Mouse (Mus musculus) lung, adult 18-20 months (tissue): ENCODE data around the gene Yes1.
"Not testable (repeated sequence)": the region's sequence is repeated elsewhere in the genome, so short reads cannot be mapped to it uniquely, and the experiment has no call there.

Source experiments
- DNase-seq, 2 experiments: peaks; one replicate each; pipeline ENCODE4 v3.0.0; 2022; ENCODE audit warnings: mixed read lengths in 2 of 2

The Yes1 gene

GRCm38 (mm10) chr5:32610801-32611340, at the start of gene Yes1:
Gene Yes1 (plus strand): TSS chr5:32611171.
- peak; percentile 84 to 87 for DNase-seq

DNA sequence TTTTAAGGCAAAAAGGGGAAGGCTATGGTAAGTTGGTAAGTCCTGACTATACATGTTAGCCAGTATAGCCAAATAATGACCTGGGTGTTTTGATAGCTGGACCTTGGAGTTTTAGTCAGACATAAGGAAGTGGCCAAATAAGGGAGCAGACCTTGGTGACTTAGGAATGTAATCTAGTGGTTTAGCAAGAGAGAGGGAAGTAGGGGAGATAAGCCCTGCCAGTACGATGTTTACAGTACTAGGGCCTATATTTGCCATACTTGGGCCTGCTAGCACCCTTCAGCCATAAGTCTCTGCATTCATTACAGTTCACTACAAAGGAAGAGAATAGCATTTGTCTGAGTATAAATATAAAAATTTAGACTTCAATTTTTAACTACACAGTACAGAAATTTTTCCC, 46.3 kb upstream of the Yes1 start:
- no peak for DNase-seq

DNA sequence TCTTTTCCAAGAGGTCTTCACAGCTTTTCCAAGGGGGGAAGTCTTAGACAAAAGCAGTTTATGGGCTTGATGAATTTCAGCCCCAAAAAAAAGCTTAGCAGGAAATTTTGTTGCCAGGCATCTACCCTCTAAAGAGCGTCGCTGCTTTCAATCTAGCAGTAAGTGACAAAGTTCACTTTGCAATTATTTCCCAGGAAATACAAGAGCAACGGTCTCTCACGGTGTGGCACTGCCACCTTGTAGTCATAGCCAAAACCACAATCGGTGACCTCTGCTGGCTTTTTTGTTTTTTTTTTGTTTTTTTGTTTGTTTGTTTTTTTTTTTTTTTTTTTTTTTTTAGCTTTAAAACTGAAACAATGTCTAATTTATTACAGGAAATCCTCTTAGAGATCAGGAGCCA, 39.2 kb upstream of the Yes1 start:
- no peak for DNase-seq

- peak; percentile 34 to 52 for DNase-seq
Observed at GRCm38 (mm10) chr5:32588136-32588535, 22.8 kb upstream of the Yes1 start.

DNA sequence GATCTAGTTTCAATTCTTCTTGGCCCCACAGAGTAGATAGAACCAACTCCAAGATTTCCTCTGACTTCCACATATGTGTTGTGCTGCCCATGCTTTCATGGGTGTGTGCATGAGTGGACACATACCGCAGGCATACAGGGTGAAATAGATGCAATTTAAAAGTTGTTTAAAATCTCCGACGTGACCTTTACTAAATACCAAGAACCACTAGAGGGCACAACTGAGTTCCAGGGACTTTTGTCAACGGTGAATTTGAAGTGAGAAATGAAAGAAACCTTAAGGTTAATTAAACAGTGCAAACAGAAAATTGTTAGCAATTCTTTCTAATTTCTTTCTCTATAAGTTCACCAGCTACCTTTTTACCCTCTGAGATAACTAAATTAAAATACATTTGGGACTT, 17.2 kb upstream of the Yes1 start:
- DNase-seq = peak in 1 of 2 experiments; percentile 12

GRCm38 (mm10) chr5:32594358-32594757, 16.6 kb upstream of the Yes1 start:
- DNase-seq = peak in 1 of 2 experiments; percentile 45

- DNase-seq = no peak
Observed at GRCm38 (mm10) chr5:32605911-32606310, 5.1 kb upstream of the Yes1 start.

DNA sequence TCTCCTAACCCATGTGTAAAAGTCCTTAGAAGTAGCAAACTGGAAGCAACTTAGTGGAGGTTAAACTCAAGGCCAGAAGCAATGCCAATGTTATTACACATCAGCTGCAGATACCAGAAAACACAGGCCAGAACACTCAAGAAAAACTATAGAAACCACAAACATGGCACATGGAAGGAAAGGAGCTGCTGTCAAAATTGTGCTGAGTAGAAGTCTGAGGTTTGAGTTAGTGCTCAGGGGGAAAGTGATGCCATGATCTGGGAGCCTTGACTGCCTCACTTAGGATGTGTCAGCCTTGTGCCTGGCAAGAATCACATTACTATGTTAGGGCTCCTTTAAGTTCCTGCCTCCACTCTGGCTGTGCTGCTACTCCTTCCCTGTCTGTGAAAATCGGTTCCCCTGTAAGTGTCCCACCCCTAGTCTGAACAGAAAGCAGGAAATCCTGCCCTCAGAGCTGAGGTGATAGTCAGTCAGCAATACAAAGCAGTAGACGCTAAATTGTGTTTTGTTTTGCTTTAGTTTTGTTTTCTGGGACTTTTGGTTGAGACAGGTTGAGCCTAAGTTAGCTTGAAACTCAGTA, 3.1 kb upstream of the Yes1 start:
- DNase-seq = peak in 1 of 2 experiments; percentile 22

- peak in 1 of 2 experiments; percentile 29 for DNase-seq
Observed at GRCm38 (mm10) chr5:32608516-32608915, 2.5 kb upstream of the Yes1 start.

- DNase-seq = peak; percentile 44 to 65
Observed at GRCm38 (mm10) chr5:32610064-32610800, 739 bp upstream of the Yes1 start.

DNA sequence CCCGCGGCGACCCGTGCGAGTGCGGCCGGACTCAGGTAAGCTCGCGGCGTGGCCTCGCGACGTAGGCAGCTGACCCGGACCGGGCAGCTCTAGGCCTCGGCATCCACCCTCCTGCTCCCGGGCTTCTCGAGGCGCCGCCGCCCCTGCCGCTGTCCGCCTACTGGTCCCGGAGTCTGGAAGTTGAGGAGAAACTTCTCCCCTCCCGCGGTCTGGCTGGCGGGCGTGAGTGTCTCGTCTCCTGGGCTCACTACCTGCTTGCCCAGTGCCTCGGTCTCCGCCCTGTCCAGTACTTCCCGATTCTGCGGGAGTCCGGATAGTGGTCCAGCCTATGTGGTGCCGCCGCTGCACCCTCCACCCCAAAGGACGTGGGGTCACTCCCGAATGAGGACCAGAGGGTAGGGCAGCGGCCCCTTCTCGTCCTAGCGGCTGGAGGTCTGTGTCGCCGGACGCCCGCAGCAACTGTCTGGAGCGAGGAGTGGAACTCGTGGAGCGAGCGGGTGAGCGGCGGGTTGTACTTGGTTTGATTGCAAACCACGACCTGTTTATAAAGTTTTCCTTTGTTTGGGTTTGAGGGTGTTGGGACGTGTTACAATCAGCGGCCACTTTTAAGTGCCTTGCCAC, 480 bp downstream of the Yes1 start:
- peak; percentile 50 for DNase-seq

DNA sequence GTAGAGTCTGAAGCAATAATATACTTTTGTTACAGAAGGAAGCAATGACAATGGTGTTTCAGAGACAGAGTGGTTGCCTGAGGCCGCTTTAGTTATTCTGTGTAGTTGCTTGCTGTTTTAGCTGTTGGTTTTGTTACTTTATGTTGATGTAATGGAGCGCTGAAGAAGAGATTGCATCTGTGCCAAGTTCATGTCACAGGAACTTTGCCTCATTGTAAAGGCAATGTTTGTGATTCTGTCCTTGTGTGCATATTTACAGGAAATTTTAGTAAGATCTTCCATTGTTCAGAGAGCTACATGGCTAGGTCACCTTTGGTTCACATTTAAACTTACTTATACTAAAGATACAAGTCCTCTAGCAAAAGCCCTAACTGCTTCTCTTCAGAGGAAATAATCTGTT, 3.3 kb downstream of the Yes1 start:
- DNase-seq = no peak

- no peak for DNase-seq
Observed at GRCm38 (mm10) chr5:32614691-32615090, 3.7 kb downstream of the Yes1 start.

- DNase-seq = not testable (repeated sequence)
Observed at GRCm38 (mm10) chr5:32616489-32616888, 5.5 kb downstream of the Yes1 start.

DNA sequence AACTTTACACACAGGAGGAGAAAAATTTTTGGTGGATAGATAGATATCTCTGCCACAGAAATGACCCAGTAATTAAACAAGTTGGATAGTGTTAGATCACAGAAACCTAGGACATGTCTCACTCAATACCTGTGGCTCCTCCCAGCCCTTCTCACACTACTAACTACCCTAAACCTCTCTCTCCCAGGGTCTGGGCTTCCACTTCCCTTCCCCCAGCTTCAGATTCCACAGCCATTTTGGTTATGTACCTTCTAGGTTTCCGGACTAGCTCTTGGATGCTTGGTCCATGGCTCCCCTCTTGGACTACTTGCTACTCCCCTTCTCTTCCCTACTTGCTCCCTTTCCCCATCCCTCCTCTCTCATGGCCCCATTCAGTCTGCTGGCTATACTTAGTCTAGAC, 6.9 kb downstream of the Yes1 start:
- DNase-seq = no peak

GRCm38 (mm10) chr5:32623649-32624048, 12.7 kb downstream of the Yes1 start:
- no peak for DNase-seq

DNA sequence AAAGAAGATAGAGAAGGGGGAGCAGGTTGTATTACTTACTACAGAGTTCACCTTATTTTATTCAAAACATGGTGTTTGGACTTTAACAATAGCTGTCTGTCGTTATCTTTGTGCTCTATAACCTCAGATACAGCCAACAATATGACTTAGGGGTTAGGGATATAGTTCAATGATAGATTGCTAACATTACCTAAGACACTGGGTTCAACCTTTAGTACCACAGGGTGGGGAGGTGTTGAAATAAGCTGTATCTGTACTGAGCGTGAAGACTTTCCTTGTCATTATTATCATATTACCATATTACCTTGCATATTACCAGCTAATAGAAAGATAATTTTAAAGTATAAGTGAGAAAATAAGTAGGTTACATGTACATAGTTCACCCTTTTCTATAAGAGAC, 13.8 kb downstream of the Yes1 start:
- DNase-seq = no peak

DNA sequence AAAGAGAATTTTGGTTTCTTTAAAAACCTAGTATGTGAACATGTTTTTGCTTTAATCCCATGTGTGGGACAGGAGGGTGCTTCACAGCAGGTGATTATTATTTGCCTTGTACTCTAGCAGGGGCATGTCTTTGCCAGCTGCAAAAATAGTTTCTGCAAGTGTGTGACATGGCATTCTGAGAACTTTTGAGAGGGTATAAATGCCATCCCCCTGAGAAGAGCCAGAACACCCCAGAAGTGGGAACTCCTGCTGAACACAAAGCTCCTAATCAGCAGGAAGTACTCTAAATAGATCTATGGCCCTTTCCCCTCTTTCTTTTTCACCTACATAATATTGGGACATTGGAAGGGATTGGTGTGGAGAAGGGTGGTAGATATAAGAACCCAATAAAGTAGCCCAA, 22.2 kb downstream of the Yes1 start:
- peak in 1 of 2 experiments; percentile 34 for DNase-seq

- DNase-seq = no peak
Observed at GRCm38 (mm10) chr5:32657386-32657785, 46.4 kb downstream of the Yes1 start.

- no peak for DNase-seq
Observed at GRCm38 (mm10) chr5:32682475-32682874, 71.5 kb downstream of the Yes1 start.

GRCm38 (mm10) chr5:32693411-32693810, 82.4 kb downstream of the Yes1 start:
- no peak for DNase-seq

- no peak for DNase-seq
Observed at GRCm38 (mm10) chr5:32697208-32697867, 86.4 kb downstream of the Yes1 start.

DNA sequence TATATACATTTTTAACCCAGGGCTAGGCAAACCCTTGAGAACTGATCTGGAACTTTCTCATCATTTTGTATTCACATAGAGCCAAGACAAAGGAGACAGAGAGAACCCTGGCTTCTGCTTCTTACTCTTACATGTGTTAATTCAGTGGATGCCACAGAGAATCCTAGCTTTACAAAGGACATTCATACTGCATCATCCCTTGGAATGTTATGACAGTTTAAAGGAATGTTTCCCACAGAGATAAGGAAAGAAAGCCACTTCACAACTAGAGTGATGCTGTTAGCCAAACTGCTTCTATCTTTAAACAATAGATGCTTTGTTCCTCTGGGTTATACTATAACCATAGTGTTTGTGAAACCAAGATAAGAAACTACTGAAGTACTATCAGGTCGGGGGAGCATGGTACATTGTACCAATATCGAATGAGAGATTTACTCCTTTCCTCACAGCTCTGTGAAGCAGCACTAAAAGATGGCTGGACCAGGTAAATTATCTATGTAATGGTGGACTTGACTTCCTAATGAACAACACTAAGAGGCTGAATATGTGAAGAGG, 95.3 kb downstream of the Yes1 start:
- no peak for DNase-seq
